Mouse (Mus musculus) MEL (cell line): ENCODE measurements around the gene Mr1.

Experiments used
- CTCF ChIP-seq, 3 experiments: IDR thresholded peaks in 2 of 3; conservative IDR thresholded peaks in 1 of 3; 2 replicates each; pipeline ENCODE4 v1.5.1; 2011 to 2012; ENCODE audit warnings: low read length in 3 of 3, low read depth in 2 of 3, mild to moderate bottlenecking in 2 of 3, improper control_type of control experiment in 1 of 3, inconsistent platforms in 1 of 3, mixed read lengths in 1 of 3, moderate library complexity in 1 of 3; ENCODE audit not compliant: control insufficient read depth in 1 of 3, insufficient read depth in 1 of 3, poor library complexity in 1 of 3, severe bottlenecking in 1 of 3
- E2F4 ChIP-seq: IDR thresholded peaks from 2 replicates; pipeline ENCODE4 v1.6.1; 2011; ENCODE audit warnings: low read depth, low read length, improper control_type of control experiment, borderline replicate concordance
- MAFK ChIP-seq: IDR thresholded peaks from 2 replicates; pipeline ENCODE4 v1.6.1; 2011; ENCODE audit warnings: low read depth, mild to moderate bottlenecking, low read length, improper control_type of control experiment, borderline replicate concordance
- MXI1 ChIP-seq: IDR thresholded peaks from 2 replicates; pipeline ENCODE4 v1.6.1; 2011; ENCODE audit warnings: mild to moderate bottlenecking, low read depth, low read length, improper control_type of control experiment
- NRF1 ChIP-seq: IDR thresholded peaks from 2 replicates; pipeline ENCODE4 v1.6.1; 2014; ENCODE audit warnings: low read depth, mild to moderate bottlenecking, inconsistent platforms, low read length, improper control_type of control experiment, moderate library complexity; ENCODE audit not compliant: poor library complexity, insufficient read depth, severe bottlenecking
- POLR2A ChIP-seq, 2 experiments: IDR thresholded peaks; 2 replicates each; pipeline ENCODE4 v1.6.1; 2011 to 2012; ENCODE audit warnings: low read length in 2 of 2, mild to moderate bottlenecking in 2 of 2, control low read depth in 1 of 2, improper control_type of control experiment in 1 of 2, low read depth in 1 of 2, moderate library complexity in 1 of 2; ENCODE audit not compliant: control insufficient read depth in 1 of 2, insufficient read depth in 1 of 2, poor library complexity in 1 of 2
- POLR2AphosphoS5 ChIP-seq: IDR thresholded peaks from 2 replicates; pipeline ENCODE4 v1.6.1; 2012; ENCODE audit warnings: low read depth, borderline replicate concordance, mild to moderate bottlenecking, inconsistent platforms, low read length, moderate library complexity, mixed read lengths
- ZC3H11A ChIP-seq: IDR thresholded peaks from 2 replicates; pipeline ENCODE4 v1.6.1; 2012; ENCODE audit warnings: low read depth, mild to moderate bottlenecking, inconsistent platforms, low read length, improper control_type of control experiment

- TF ChIP-seq POLR2AphosphoS5 (no peak), MXI1 (no peak), CTCF (IDR thresholded peaks at IDR 0.05 in 2 of 3, conservative IDR thresholded peaks at IDR 0.05 in 1 of 3; ENCODE audit: control insufficient read depth in 1 of 3, insufficient read depth in 1 of 3, low read depth in 2 of 3, low read length in 3 of 3, poor library complexity in 1 of 3, severe bottlenecking in 1 of 3) (no peak), E2F4 (no peak), POLR2A (IDR thresholded peaks at IDR 0.05; ENCODE audit: control insufficient read depth in 1 of 2, insufficient read depth in 1 of 2, low read depth in 1 of 2, low read length in 2 of 2, poor library complexity in 1 of 2) (no peak), ZC3H11A (no peak), NRF1 (no peak), MAFK (no peak)
These were observed 34.5 kb downstream of the Mr1 start for GRCm38 (mm10) chr1:155112118-155112517.
